Mouse (Mus musculus) lung, postnatal 0 days (tissue): ENCODE data around the gene Ntng2.

ENCODE experiments used
- CTCF ChIP-seq: IDR thresholded peaks from 2 replicates; pipeline ENCODE4 v1.5.1; 2016; ENCODE audit warnings: antibody characterized with exemption, mild to moderate bottlenecking
- EP300 ChIP-seq: IDR thresholded peaks from 2 replicates; pipeline ENCODE4 v1.6.1; 2016; ENCODE audit warnings: antibody characterized with exemption, mild to moderate bottlenecking, control low read depth

DNA sequence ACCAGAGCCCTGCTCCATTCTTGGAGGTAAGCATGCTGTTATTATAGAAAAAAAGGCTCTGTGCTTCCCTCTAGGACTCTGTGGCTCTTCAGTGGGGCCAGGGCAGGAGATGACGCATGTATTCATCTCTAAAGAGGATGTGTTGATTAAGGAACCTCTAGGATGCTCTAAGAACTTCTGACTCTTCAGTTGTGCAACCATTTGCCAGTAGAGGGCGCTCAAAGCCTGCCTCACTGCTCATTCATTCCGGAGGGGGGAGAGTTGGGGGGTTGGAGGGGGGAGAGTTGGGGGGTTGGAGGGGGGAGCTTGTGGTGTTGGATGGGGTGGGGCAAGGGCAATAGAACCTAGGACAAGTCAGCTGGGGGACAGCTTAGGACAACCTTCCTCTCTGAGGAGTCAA is 52.9 kb downstream of the Ntng2 start:
- TF ChIP-seq CTCF = peak; percentile 74
- no peak for TF ChIP-seq EP300
